Mouse (Mus musculus): ENCODE results near the gene 4930453N24Rik.

The 4930453N24Rik gene

DNA sequence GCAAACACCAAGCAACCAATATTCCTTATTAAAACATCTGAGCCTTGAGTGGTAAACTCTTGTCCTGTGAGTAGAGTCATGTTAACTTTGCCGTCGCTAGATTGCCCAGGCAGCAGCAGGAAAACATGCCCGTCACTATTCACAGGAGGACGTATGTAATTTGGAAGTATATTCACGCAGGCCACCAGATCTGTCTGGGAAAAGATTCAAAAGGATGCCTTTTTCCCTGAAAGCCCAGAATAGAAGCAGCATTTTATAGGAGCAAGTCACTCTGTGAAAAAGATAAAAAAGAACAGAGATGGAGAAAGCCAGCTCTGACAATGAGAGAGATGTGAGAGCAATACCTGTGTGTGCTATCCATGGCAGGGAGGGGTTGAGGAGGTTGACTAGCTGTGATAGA is 49.4 kb downstream of the 4930453N24Rik start:
- no peak for DNase-seq

DNA sequence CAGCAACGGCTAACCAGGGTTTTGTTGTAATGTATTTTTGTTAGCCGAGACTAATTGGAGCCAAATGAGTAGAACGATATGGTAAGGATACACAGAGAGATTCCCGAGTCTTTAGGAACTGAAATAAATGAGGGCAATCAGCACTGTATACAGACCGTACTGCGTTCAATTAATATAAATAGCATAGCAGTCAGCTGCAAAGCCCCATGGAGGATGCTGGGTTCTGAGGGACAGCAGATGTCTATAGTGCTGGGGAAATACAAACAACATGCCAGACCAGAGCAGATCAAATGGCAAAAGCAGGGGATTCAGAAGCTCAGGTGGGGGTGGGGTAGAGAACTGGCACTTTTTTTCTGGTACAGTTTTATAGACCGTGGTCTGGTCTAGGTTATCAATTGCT is 51.9 kb downstream of the 4930453N24Rik start:
- DNase-seq: no peak

DNA sequence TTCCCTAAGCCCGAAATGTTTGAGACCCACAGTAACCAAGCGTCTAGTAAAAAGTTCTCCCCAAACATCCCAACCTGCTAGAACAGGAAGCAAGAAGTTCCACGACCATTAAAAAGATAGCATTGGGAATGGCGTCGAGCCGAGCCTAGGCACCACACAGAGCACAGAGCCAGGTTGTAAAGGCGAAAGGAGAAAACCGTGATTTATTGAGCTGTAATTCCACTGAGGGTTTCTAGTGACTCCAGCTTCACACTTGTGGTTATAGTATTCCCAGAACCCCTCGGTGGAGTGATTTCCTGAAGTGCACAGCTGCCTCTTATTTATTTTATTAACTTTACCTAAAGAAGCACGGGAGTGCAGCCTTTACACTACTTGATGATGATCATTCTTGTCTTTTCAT is 53.1 kb downstream of the 4930453N24Rik start:
- DNase-seq: no peak

DNA sequence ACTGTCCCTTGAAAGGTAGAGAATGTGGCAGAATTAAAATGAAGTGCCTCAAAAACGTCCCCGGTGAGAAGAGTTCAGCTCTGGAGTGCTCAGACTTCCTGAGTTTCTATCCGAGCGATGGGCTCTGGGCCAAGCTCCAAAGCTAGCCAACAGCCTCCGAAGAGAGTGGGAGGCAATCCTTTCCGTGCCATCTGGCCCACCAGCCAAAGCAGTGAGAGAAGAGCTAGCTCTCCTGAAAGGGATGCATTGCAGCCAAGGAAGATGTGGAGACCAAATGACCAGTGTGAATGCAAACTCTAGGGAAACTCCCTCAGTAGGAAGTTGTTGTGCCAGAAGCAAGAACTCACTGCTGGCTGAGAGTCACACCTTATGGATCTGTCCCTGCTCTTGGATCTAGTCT is 59.1 kb downstream of the 4930453N24Rik start:
- DNase-seq: no peak

Data from thymus, adult 18-20 months (tissue).